Mouse (Mus musculus) cerebellum, adult 2 months (tissue): ENCODE measurements at regions not wholly inside any gene's neighbourhood (a gene's known extent, or its start where the extent isn't known, plus 50 kb on each side); places are given as distances from the start of the nearest gene placed in this dataset.

Experiments used
- DNase-seq, 2 experiments: peaks; one replicate each; pipeline ENCODE4 v3.0.0; 2021
- H3K27ac ChIP-seq: fragments of 200-500 bp; 2 replicates; pipeline ENCODE4 v1.5.1; 2012; ENCODE audit warnings: low read length, control low read depth, inconsistent platforms; ENCODE audit not compliant: insufficient read depth
- H3K27me3 ChIP-seq: fragments of 200-500 bp; 2 replicates; pipeline ENCODE4 v1.6.1; 2012; ENCODE audit warnings: inconsistent platforms, mild to moderate bottlenecking, low read length, moderate library complexity; ENCODE audit not compliant: control insufficient read depth, insufficient read depth
- H3K4me1 ChIP-seq: fragments of 200-500 bp; 2 replicates; pipeline ENCODE4 v1.6.1; 2011; ENCODE audit warnings: low read length; ENCODE audit not compliant: control insufficient read depth, insufficient read depth
- H3K4me3 ChIP-seq: fragments of 200-500 bp; replicated peaks from 2 replicates; pipeline ENCODE3; 2011; ENCODE audit warnings: mild to moderate bottlenecking, low read depth, low read length, control low read depth; ENCODE audit not compliant: insufficient read depth
- CTCF ChIP-seq: fragments of 200-500 bp; IDR thresholded peaks from 2 replicates; pipeline ENCODE4 v1.5.1; 2011; ENCODE audit warnings: low read depth, mild to moderate bottlenecking, control low read depth, low read length, moderate library complexity, borderline replicate concordance; ENCODE audit not compliant: insufficient read depth
- POLR2A ChIP-seq: fragments of 200-500 bp; IDR thresholded peaks from 2 replicates; pipeline ENCODE4 v1.6.1; 2011; ENCODE audit warnings: low read length, control low read depth, borderline replicate concordance; ENCODE audit not compliant: insufficient read depth
- WGBS: fragments of 180-500 bp; shearing (Covaris S2); methylation state at CpG from one replicate; pipeline ENCODE4 v1.1.7; 2018; 5-methylcytosine and 5-hydroxymethylcytosine counted together

DNA sequence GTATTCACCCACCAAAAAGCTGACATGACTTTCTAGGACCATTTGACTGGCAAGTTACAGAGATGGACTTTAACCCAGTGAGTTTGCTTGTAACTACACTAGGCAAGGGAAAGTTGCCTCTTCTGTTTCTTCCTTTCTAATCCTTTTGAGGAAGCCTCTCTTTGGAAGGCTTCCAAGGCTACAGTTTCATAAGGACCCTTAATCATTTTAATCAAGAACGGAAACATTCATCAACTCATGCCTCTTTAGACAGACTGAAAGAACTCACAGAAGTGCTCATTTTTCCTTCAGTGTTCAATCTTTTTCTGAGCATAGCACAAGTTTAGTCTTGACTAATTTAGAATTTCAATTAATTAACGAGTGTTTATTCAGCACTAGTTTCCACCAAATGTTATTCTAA, 84.2 kb downstream of the Ddx1 start:
- H3K4me3 ChIP-seq = no peak overlapping the region
- no peak for TF ChIP-seq CTCF
- TF ChIP-seq POLR2A = no peak
- WGBS = 43% methylated on average over 2 of the region's 2 CpGs
- no peak for DNase-seq
- no peak overlapping the region for H3K27ac ChIP-seq
- no peaks in the 10 kb centered on the region for H3K27me3 ChIP-seq
- no peaks in the 10 kb centered on the region for H3K4me1 ChIP-seq

DNA sequence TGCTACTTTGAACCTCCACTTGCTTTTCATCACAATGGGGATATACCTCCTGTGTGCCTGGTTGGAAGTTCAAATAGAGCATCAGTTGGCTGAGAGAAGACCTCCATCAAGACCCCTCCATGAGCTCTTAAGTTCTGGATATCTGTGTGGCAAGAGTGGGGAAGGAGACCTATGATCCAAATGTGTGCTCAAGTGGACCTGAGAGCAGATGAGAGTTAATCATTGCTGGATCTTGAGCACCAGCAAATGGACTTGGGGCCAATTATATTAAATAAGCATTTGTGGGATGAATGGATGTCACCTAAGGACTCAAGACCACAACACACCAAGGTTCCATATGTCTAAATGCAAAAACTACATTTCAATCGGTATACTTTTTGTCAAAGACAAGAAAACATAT, 88.0 kb downstream of the Ddx1 start:
- no peak overlapping the region for H3K27ac ChIP-seq
- 89% methylated on average over 1 of the region's 1 CpGs for WGBS
- no peaks in the 10 kb centered on the region for H3K27me3 ChIP-seq
- TF ChIP-seq POLR2A (no peak), CTCF (no peak)
- H3K4me3 ChIP-seq = no peak overlapping the region
- no peaks in the 10 kb centered on the region for H3K4me1 ChIP-seq
- no peak for DNase-seq

DNA sequence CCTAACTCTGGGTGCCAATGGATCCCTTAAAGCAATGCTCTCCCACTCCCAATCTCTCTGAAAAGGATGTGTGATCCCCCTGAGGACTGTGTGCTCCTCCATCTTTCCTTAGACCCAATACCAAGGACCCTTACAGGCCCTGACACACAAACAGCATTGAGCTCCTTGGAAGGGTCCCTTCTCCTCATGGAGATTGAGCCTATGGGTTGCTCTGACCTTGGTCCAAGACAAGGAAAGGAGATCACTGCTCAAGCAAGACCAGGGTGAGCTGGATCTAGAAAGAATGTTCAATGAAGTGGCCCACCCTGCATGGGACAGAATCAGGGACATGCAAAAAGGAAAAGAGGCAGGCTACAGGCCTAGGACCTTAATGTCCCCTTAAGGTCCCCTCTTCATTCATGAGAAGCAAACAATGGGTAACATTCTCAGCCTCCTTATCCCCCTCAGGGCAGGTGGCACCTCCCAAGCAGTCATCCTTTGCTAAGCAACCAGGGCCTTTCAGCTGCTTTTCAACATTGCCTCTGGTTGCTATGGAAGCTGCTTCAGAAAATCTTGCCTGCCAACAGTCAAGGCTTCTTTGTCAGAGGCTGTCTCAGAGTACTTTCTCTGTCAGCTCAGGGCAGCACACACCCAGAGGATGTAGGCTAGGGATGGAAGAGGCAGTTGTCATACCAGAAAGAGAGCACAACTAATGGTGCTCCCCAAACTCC, 89.5 kb downstream of the Ddx1 start:
- no peak for TF ChIP-seq POLR2A
- Histone ChIP-seq H3K27me3 (no peaks in the 10 kb centered on the region), H3K4me3 (no peak overlapping the region), H3K4me1 (no peaks in the 10 kb centered on the region), H3K27ac (no peak overlapping the region)
- DNase-seq = no peak

DNA sequence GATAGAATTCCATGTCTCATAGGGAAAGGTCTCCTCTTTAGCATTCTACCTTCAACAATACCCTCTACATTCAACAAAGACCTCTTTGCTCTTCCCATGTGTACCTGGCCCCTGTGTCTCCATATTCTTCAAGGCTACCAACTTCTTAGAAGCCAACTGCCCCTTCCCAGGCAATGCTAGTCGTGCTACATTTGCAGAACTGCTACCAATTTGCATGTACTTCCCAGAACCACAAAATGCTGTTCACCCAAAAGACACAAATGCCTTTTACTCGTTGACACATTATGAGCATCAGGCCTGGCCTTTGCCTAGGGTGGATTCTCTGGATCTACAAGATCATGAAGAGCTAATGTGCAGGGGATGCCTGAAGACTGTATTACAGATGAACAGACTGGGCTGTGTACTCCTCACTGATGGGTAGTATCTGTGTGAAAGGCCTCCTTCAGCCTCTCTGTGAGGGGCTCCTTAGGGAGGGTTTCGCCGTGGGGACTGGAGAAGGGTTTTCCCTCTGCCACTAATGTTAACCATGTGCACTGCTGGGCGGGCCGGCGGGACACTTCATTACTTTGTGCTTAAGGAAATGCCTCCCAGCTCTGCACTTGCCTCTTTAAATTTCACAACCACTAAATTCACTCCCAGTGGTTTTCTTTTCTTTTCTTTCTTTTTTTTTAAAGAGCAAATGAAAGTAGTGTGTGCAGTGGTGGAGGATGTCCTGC, 91.2 kb downstream of the Ddx1 start:
- Histone ChIP-seq H3K4me1 (no peaks in the 10 kb centered on the region), H3K27ac (no peak overlapping the region), H3K4me3 (no peak overlapping the region), H3K27me3 (no peaks in the 10 kb centered on the region)
- no peak for DNase-seq
- TF ChIP-seq POLR2A (no peak), CTCF (no peak)
- 78% methylated on average over 7 of the region's 7 CpGs for WGBS

DNA sequence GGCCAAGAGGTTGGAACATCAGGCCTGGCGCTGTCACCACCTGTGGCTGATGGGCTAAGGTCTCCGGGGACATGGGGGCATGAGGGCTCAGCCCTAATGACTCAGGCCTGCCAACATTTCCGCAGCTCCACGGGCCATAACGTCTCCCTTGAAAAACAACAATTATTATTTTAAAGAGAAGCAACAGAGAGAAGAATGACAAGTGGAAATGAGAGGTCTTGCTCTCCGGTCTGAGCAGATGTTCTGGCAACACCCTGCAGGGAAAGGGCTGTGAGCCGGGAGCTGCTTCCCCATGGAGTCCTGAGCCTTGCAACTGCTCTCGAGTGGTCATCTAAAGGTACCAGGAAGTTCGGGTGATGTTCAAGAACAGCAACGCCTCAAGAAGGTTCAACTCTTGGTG, 91.9 kb downstream of the Ddx1 start:
- DNase-seq = no peak
- Histone ChIP-seq H3K4me1 (no peaks in the 10 kb centered on the region), H3K27ac (no peak overlapping the region), H3K27me3 (no peaks in the 10 kb centered on the region), H3K4me3 (no peak overlapping the region)
- TF ChIP-seq CTCF = no peak
- TF ChIP-seq POLR2A = no peak
- WGBS = 59% methylated on average over 10 of the region's 10 CpGs

DNA sequence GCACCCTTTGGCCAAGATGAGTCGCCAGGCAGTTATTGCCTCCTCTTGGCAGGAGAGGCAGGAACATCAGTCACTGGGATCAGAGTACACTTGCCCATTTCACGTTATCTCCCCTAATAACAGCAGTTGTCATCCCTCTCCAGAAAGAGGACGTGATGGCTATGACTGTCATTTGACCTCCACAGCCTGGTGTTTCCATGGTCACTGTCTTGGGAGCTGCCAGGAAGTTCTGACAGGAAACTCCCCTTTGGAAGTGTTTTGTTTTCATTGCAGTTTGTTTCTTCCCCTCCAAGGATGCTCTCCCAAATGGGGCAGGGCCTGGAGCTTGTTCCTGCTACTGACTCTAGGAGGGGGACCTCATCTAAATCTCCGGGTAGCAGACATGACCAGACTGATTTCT, 98.3 kb downstream of the Ddx1 start:
- no peak overlapping the region for H3K27ac ChIP-seq
- no peaks in the 10 kb centered on the region for H3K27me3 ChIP-seq
- WGBS = 54% methylated on average over 4 of the region's 4 CpGs
- H3K4me1 ChIP-seq = no peaks in the 10 kb centered on the region
- no peak overlapping the region for H3K4me3 ChIP-seq
- DNase-seq = no peak
- TF ChIP-seq POLR2A = no peak
- no peak for TF ChIP-seq CTCF

DNA sequence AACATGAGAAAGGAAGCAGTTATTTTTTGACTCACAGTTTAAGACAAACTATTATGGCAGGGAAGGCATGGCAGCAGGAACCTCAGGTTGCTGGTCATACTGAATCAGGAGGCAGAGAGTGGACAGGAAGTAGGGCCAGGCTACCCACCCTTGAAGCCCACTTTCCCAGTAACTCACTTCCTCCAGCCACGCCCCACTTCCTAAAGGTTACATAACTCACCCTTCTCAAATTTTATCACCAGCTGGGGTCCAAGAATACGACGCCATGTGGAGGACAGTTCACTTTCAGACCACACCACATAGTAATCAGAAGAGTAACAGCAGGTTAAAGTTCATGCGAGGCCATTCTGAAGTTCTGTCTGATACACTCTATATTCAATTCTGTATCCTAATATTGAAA, 101.8 kb downstream of the Ddx1 start:
- Histone ChIP-seq H3K4me1 (no peaks in the 10 kb centered on the region), H3K4me3 (no peak overlapping the region), H3K27me3 (no peaks in the 10 kb centered on the region), H3K27ac (no peak overlapping the region)
- TF ChIP-seq POLR2A (no peak), CTCF (no peak)
- DNase-seq = no peak
- WGBS = 87% methylated on average over 4 of the region's 4 CpGs
